Mouse (Mus musculus) naive thymus-derived CD4-positive, alpha-beta T cell, adult 2 months (primary cell): ENCODE data around the gene Nexn.

Source experiments
- DNase-seq: peaks from one replicate; pipeline ENCODE4 v3.0.0-alpha.2; 2011; ENCODE audit warnings: low read depth

Gene Nexn

DNA sequence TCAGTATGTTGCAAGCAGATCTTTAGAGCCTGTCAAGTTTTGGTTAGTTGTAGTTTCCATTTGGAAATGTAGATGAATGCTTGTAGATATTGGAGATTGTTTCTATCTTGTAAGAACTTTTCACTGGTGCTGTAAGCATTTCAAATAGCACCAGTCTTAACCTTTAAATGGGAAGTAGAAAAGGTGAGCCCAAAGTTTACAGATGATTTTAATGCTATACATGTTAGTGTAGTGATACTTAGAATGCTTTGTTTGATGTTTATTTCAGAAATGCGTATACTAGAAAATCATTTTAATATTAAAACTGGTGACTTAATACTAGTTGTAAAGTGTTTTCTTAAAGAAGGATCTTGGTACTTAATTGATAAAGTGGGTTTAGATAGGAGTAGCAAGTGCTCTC lies 30.3 kb downstream of the Nexn start:
- DNase-seq = no peak

DNA sequence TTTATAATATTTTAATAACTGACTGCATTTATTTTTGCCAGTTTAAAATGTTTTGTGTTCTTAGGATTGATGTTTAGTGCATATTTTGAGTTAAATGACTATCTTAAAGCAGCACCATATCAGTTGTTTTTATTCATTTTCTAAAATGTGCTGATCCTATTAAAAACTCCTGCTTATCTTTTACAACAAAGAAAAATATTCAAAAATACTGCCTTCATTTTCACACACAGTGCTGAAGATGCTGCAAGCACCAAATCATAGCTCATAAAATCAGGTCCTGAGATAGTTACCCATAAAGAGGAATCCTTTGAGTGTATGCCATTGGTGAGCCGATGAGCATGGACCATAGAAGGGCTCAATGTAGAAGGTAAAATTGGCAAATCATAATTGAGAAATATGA lies 30.9 kb downstream of the Nexn start:
- DNase-seq = no peak

DNA sequence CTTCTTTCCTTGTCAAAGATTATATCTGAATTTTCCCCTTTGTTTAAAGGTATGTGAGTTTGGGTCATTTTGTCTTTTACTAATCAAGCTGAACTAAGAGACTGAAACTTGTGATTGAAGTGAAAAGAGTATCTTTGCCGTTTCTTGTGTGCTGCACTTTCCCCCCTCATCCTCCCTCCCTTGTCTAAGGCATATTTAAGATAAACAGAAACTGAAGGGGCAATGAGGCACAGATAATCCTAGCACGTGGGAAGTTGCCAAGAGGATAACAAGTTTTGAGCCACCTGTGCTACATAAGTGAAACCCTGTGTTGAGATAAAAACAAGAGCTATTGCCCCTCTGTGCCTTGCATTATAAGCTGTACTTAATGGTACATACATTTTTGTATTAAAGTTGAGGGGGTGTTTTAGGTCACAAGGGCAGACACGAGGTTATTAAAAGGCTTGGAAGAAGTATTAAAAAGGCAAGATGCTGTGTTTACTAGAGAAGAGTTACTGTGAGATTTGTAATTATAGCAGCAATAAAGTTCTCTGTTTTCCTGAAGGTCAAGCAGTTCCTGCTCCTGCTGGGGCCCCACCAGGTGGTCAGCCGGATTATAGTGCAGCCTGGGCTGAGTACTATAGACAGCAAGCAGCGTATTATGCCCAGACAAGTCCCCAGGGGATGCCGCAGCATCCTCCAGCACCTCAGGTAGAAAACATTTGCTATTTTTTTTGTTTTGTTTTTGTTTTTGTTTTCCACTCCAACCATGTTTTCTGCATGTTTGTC lies 34.6 kb downstream of the Nexn start:
- DNase-seq = no peak

DNA sequence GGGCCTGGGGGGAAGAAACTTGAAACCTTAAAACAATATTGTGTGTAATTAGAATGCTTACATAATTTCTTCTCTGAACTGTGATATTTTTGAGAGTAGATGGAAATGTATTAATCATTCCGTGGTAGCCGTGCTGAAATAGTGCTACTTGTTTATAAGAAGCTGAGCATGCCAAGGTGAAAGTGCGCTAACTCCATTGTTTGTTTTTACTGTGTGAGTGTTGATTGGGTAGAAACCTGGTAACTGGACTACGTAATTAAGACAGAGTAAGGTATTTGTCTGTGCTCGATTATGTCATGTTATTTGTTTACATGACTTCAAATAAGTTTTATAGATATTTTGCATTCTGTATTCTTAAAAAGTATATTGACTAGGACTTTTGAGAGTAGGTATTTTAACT lies 36.9 kb downstream of the Nexn start:
- DNase-seq = no peak

DNA sequence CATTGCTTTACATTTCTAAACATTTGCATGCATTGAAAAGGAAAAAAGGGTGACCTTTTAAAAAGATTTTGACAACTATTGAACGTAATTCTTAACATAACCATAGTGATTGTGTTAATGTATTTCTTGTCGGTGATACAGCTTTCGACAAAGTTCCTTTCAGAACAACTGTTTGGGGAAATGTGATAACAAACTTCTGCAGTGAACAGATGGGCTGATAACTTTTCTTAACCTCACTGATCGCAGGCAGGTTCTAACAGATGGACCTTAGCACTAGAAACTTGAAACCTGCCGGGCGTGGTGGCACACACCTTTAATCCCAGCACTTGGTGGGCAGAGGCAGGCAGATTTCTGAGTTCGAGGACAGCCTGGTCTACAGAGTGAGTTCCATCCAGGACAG lies 37.3 kb downstream of the Nexn start:
- DNase-seq = no peak

DNA sequence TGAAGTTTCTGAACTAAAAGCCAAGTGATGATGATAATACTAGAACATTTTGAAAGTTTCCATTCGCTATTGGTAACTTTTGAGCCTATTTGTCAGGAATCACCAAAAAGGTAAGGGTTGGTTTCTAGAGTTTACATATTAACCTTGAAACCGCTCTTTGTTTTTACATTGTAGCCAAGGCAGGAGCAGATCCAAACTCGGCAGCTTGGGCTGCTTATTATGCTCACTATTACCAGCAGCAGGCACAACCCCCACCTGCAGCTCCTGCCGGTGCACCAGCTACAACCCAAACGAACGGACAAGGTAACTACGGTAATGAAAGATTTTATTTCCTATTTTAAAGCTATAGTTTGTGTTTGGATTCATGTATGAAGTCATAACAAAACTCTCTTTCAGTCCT lies 40.2 kb downstream of the Nexn start:
- no peak for DNase-seq

DNA sequence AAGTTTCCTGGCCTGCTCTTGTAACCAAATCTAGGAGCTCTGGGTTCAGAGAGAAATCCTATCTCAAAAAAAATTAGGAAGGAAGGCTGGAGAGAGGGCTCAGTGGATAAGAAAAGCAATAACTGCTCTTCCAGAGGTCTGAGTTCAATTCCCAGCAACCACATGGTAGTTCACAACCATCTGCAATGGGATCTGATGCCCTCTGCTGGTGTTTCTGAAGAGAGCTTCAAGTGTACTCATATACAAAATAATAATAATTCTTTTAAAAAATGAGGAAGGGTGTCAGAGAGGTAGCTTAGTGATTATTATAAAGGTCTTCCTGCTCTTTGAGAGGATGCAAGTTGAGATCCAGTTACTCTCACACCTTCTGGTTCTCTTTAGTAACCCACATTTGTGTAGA lies 41.2 kb downstream of the Nexn start:
- DNase-seq = no peak

DNA sequence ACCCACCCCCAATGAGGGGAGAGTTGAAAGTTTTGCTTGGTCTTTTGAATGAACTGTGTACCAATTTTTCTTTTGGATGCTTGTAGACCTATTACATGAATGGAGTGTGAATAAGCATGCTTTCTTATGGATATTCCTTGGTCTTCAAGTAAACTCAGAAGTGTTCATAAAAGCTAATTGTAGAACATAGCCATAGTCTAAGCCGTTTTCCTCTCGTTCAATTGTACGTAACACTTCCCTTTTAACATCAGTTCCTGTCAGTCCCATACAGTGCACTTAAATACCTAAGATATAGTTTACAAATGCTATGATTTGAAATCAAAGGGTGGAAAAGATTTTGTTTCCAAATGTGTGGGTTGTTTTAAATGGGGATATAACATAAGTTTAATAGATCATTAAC lies 52.7 kb downstream of the Nexn start:
- DNase-seq = peak; percentile 36

DNA sequence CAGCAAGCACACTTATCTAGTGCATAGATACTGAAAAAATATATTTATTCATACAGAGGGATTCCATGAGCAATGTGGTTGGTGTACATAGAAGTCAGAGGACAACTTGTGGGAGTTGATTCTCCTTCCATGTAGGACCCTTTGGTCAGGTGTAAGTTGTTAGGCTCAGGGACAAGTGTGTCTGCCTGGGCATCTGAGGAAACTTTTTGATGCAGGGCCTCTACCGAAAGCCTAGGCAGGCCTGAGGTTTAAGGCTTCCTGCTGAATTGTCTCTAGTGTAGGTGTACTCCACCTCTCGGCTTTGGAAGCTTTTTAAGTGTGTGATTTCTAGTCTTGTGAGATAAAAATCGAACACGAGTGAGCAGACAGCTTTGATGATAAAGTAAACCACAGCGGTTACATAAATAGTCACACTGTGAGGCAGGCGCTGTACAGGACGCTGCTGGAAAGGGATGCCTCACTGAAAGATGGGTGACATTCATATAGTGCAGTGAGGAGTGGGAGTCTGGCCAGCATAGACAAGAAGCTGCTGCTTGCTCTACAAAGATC lies 54.3 kb downstream of the Nexn start:
- DNase-seq = peak; percentile 89

DNA sequence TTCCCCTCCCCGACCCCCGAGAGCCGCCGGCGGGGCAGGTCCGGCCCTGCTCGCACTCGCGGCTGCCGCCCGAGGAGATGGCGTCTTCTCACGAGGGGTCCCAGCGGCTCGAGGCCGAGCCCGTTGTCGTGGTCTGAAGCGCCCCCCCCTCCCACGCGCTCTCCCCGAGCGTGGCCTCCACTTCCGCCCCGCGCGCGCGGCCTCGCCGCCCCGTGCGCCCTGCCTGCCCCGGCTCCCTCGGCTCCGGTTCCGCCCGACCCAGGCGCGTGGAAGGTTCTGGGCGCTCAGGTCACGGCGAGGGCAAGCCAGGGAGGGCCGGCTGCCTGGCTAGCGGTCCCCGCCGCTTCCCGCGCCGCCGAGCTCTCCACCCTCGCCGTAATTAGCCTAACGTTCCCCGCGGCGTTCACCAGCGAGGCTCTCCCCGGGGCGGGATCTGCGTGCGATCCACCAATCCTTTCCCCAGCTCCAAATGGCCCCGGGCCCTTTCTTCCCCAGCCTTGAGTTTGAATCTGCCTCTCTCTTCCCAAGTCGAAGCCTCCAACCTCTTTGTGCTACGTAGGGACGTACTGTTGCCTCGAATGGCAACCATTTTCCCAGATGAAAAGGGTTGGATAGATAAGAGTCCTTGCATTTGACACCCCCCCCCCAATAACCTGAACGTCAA lies 55.3 kb downstream of the Nexn start:
- DNase-seq = no peak

DNA sequence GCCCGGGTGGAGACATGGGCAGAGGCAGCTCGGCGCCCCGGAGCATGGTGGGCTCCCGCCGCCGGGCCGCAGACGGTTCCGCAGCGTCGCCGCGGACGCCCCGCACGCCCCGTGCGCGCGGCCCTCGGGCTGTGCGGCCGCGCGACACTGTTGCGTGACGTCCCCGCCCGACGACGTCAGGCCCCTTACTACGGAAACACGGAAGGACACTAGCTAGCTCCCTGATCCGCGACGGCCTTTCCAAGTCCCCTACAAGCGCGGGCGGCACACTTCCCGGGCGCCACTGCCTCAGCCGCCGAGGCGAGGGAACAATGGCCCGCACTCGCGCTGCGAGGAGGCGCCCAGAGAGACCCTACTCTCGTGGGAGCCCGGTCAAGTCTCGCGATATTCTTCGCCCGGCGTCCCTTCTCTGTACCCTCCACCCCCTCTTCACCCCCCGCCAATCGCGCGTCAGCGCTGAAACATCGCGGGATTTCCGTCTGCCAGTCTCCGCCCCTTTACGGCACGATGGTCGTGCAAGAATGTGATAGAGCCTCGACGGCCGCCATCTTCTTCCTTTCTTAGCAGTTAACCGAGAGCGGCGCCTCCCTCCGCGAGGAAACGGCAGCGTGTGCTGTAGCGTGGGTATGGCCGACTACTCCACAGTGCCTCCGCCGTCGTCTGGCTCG lies 56.0 kb downstream of the Nexn start, which contains the start of the genes Dnajb4 and Fubp1:
Gene Dnajb4 (minus strand): TSS at position 336 of the 668 bp plus-strand sequence.
Gene Fubp1 (plus strand): TSS at position 456 of the 668 bp plus-strand sequence.
- DNase-seq = peak; percentile 100

DNA sequence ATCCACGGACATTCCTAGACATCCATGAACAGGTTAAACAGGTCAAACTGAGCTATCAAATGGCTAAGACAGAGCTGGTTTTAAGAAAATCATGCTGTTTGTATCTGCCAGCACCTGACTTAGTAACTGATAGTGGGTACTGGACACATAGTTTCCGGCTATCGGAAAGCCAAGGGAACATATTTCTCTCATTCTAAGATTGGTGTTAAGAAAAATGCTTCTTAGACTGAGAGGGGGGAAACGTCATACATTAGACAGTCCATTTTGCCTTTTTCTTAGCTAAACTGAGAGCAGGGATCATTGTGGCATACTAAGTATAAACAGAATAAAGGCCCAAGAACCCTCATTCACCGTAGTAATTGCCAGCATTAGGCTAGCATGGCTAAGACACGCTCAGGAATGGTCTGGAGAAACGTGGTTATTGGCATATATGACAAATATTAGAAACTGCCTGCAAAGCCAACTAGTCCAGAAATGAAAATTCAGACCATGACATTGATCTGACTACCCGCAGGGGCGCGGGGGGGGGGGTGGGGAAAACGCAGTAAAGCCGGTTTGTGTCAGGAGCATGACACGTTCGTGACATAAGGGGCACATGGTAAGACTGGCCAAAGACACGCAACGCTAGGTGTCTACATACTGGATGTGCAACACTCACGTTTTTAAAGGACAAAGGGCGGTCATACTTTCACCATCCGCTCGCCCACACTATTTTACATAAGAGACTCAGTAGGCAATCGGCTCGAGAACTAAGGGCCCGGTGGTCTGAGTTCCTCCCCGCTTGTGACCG lies 56.8 kb downstream of the Nexn start:
- DNase-seq = peak; percentile 75

DNA sequence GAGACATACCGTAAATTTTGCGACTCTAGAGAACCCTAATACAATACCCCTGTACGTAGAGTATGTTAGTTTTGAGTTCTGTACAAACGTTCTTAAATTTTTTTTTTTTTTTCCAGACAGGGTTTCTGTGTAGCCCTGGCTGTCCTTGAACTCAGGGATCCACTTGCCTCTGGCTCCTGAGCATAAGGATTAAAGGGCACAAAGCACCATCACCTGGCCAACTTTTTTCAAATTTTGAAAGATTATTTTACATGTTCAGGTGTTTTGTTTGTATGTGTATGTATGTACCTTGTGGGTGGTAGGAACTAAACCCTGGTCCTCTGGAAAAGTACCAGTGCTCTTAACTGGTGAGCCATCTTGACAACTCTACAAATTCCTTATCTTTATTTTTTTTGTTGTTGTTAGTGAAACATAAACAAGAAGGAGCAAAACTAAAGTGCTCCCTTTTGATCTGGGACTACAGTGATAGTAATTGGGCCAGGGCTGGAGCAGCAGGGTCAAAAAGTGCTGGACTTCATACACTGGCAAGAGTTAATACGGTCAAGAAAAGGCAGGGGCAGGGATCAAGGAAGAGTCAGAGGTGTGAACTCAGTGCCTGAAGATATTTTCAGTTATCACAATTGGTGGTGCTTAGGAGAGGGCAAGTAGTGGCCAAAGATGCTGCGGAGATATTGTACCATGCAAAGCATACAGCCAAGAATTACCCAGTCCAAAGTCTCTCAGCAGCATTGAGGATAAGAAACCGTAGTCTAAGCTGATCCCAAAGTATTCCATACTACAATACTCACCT lies 57.9 kb downstream of the Nexn start:
- no peak for DNase-seq

DNA sequence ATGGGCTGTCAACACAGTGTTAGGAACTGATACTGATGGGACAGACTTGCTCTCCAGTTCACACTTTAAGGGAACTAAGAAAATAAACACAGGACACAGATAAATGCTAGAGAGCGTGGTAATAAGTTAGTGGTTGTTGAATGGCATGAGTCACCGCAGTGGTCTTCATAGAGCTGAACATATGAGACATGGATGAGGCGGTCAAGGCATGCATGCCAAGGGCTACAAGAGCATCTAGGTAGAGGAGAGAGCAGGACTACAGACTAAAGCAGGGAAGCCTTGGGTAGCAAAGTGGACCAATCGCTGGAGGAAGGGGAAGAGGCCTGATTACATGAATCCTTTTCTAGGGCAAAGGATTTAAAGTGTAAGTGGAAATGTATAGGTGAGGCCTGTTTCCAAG lies 59.0 kb downstream of the Nexn start:
- no peak for DNase-seq

DNA sequence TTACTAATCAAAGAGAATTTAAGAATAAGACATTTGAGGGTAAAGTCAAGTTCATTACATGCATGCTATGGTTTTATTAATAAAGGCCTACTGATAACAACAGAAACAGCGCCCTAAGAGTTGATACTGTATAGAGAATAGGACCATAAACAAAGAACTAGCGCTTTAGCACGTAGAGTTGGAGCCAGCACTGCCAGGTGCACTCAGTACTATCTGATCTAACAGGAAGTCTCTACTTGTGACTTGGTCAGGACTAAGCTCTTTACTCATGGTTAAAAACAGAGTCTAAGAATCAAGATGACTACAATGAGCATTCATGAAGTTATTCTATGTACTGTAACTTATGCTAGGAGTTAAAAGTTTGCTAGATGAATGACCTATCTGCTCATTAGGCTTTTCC lies 61.6 kb downstream of the Nexn start:
- peak; percentile 47 for DNase-seq

DNA sequence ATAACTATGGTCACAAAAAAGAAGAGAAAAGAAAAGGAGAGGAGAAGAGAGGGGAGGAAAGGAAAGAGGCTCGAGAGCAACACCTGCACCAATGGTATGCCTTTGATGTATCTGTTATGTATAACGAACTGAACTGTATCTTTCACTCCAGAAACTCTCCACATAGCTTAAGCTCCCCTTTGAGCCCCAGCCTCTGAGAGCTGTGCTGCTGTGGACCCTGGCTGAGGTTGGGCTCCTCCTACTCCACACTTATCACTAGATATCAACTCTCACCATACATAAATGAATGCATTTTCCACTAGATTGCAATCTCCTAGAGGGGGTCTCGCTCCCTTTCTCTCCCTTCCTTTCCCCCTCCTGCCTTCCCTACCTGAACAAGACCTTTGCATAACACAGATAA lies 62.2 kb downstream of the Nexn start:
- no peak for DNase-seq

DNA sequence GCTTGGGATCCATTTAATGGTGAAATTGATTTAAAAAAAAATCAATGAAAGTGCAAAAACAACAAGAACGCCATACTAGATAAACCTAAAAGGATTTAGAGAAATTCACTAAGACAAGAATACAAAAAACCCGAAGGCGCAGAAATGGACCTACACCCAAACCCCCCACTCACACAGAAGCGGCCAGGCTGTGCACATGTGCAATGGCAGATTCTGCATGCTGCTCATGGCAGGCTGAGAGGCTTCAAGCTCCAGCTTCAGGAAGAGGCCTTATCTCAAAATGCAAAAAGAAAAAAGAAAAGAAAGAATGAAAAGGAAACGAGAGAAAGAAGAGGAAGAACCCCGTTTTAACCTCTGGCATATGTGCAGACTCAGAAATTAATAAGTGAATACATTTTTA lies 62.7 kb downstream of the Nexn start:
- no peak for DNase-seq

DNA sequence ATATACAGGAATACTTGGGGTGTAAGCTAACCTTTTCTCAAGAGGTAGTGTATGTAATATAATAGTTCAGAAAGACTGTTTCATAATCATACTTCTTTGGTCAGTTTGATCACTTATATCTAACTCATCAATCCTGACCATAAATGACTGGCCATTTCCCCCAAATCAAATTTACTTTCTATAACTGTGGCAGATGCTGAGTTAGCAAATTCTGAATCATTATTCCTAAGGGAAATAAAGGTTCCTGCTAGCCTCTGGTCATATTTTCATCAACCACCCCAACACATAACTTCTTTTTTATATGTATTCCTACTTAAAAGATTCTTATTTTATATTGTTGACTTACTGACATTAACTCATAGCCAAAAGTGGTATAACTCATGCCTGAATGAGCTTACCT lies 63.2 kb downstream of the Nexn start:
- DNase-seq = no peak

DNA sequence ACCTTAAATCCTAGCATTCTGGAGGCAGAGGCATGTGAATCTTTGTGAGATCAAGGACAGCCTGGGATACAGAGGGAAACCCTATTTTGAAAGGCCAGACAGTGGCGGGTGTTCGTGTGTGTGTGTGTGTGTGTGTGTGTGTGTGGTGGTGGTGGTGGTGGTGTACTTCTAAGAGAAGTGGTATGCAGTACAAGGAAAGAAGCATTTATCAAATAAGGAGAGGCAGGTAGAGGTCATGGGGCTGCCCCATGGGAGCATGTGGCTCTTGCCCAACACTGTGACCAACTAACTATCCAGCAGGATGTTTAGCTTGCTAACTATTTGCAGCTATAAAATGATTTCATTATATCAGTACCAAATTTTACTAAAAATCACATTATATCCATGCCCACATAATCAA lies 64.5 kb downstream of the Nexn start:
- no peak for DNase-seq

DNA sequence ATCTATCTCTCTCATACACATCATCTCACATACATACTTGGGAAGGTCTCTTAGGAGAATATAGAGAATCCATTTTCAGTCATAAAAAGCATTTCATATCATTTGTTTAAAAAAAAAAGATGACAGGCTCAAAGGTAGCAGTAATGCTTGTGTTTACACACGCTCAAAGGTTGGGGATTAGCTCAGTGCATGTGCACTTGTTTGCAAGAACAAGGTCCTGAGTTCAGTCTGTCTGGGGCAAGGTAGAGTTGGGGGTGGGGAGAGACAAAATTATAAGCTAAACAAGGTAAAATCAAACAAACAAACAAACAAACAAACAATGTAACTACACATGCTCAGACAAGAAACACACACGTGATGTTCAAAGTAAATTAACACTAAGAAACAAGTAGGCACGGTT lies 65.0 kb downstream of the Nexn start:
- no peak for DNase-seq

DNA sequence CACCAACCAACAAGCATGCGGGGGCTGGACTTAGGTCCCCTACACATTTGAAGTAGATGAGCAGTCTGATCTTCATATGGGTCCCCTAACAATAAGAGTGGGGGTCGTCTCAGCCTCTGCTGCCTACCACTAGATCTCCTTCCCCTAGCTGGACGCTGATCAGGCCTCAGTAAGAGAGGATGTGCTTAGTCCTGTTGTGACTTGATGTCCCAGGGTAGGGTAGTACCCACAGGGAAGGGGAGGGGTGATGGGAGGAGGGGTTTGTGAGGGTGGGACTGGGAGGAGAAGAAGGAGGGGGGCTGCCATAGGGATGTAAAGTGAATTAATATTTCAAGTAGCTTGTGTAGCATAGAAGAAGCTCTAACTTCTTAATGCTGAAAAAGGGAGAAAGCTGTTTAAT lies 67.0 kb downstream of the Nexn start:
- no peak for DNase-seq
